Mouse (Mus musculus): ENCODE measurements at regions not wholly inside any gene's neighbourhood (a gene's known extent, or its start where the extent isn't known, plus 50 kb on each side); places are given as distances from the start of the nearest gene placed in this dataset.

DNA sequence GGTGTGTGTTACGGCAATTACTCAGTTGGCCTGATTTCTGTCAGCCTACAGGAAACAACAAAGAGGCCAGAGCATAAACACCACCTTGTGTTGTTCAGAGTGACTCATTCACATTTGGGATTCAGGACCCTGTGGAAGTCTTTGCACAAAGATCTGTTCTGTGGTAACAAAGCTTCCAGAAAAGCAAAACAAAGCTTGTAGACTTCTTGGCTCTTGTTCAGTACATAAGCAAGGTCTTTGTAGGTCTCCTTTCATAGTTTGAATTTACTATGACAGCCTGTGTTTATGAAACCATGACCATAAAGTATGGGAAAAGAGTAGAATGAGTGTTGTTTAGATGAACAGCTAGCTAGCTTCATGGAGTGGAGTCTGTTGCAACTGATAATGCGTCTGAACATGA lies 461.9 kb downstream of the Ofcc1 start:
- Histone ChIP-seq H3K9me3 (replicated peaks; ENCODE audit: control insufficient read depth, low read length) (no peaks in the 10 kb centered on the region), H3K27me3 (replicated peaks; ENCODE audit: control insufficient read depth, insufficient read depth, low read length) (no peaks in the 10 kb centered on the region), H3K36me3 (ENCODE audit: control insufficient read depth, insufficient read depth, low read length) (no peaks in the 10 kb centered on the region), H3K4me3 (ENCODE audit: low read depth, low read length) (no peak overlapping the region), H3K4me2 (ENCODE audit: low read length) (no peak overlapping the region), H3K27ac (ENCODE audit: low read depth, low read length) (no peak overlapping the region), H3K9ac (ENCODE audit: low read length) (no peak overlapping the region), H3K4me1 (ENCODE audit: control insufficient read depth, insufficient read depth, low read length) (no peaks in the 10 kb centered on the region)
- 94% methylated on average over 2 of the region's 2 CpGs for WGBS
- ATAC-seq: no peak
- no peak for DNase-seq (ENCODE audit: low spot score)

DNA sequence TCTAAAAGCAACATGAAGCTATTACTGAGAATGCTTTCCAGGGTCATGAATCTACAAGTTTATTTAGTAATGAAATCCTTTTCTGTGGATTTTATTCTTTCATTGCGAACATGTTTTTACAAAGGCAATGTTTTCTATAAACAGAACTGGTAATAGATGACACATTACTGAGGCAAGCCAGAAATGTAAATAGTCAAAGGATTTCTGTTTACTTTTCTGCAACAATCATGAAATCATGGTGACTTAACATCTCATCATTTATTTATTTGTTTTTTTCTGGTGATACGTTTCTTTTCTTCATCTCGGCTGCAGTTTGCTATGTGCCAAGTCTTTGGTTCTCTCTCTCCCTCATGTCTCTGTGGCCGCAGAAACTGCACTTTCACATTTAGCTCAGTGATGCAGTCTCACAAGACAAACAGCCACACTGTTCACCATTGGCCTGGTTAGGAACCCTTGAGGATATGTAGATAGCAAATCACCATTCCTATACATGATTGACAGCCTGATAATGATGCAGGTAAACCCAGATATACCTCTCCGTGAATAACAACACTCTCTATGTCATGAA lies 462.8 kb downstream of the Ofcc1 start:
- Histone ChIP-seq H3K36me3 (ENCODE audit: control insufficient read depth, insufficient read depth, low read length) (no peaks in the 10 kb centered on the region), H3K9ac (ENCODE audit: low read length) (no peak overlapping the region), H3K27ac (ENCODE audit: low read depth, low read length) (no peak overlapping the region), H3K9me3 (replicated peaks; ENCODE audit: control insufficient read depth, low read length) (no peaks in the 10 kb centered on the region), H3K4me3 (ENCODE audit: low read depth, low read length) (no peak overlapping the region), H3K4me2 (ENCODE audit: low read length) (no peak overlapping the region), H3K4me1 (ENCODE audit: control insufficient read depth, insufficient read depth, low read length) (no peaks in the 10 kb centered on the region), H3K27me3 (replicated peaks; ENCODE audit: control insufficient read depth, insufficient read depth, low read length) (no peaks in the 10 kb centered on the region)
- ATAC-seq (no peak), DNase-seq (ENCODE audit: low spot score) (no peak)
- 92% methylated on average over 5 of the region's 5 CpGs for WGBS

DNA sequence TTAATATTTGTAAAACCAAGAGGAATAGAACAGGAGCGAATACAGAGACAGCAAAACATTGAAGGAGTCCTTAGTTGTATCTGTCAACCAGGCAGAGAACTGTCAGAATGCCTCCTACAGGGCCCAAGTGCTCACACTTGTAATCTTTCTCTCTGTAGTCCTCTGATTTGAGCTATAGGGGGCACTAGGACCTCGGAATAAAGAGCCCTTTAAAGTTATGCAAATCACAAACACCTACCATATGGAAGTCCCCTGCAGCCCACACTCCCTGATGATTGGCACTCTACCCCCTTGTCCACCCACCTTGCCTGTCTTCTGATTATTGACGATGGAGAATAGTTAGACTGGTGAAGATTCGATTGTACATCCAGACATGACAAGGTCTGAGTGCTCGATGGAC lies 467.1 kb downstream of the Ofcc1 start:
- no peaks in the 10 kb centered on the region for H3K27me3 ChIP-seq (replicated peaks; ENCODE audit: control insufficient read depth, insufficient read depth, low read length)
- no peak overlapping the region for H3K27ac ChIP-seq (ENCODE audit: low read depth, low read length)
- H3K9ac ChIP-seq (ENCODE audit: low read length): no peak overlapping the region
- ATAC-seq (peak; percentile 66; the same call in 1 of the 2 replicates), DNase-seq (ENCODE audit: low spot score) (peak; percentile 43)
- H3K4me1 ChIP-seq (ENCODE audit: control insufficient read depth, insufficient read depth, low read length): no peaks in the 10 kb centered on the region
- no peak overlapping the region for H3K4me3 ChIP-seq (ENCODE audit: low read depth, low read length)
- H3K36me3 ChIP-seq (ENCODE audit: control insufficient read depth, insufficient read depth, low read length): no peaks in the 10 kb centered on the region
- no peak overlapping the region for H3K4me2 ChIP-seq (ENCODE audit: low read length)
- H3K9me3 ChIP-seq (replicated peaks; ENCODE audit: control insufficient read depth, low read length): no peaks in the 10 kb centered on the region
- WGBS: 65% methylated on average over 5 of the region's 5 CpGs

DNA sequence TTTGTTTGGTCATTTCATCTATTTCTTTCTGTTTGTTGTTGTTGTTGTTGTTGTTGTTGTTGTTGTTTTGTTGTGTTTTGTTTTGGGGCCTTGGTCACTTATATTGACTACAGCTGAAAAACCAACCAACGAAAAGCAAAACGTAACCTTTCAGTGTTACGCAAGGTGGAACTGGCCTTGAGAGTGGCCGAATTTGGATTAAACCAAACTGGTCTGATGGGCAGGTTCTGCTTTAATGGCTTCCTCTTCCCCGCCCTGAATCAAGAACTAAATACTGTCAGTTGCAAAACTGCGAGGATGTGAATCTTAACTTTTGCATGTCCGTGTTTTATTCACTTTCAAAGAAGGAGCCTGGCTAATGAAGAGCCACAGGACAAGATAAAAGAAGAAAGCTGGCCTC lies 480.2 kb downstream of the Ofcc1 start:
- DNase-seq (ENCODE audit: low spot score) (no peak), ATAC-seq (no peak)
- no peaks in the 10 kb centered on the region for H3K36me3 ChIP-seq (ENCODE audit: control insufficient read depth, insufficient read depth, low read length)
- no peak overlapping the region for H3K9ac ChIP-seq (ENCODE audit: low read length)
- no peak overlapping the region for H3K27ac ChIP-seq (ENCODE audit: low read depth, low read length)
- no peaks in the 10 kb centered on the region; the same call in 1 of the 2 replicates for H3K4me1 ChIP-seq (ENCODE audit: control insufficient read depth, insufficient read depth, low read length)
- H3K4me2 ChIP-seq (ENCODE audit: low read length): no peak overlapping the region
- no peak overlapping the region for H3K4me3 ChIP-seq (ENCODE audit: low read depth, low read length)
- no peaks in the 10 kb centered on the region for H3K27me3 ChIP-seq (replicated peaks; ENCODE audit: control insufficient read depth, insufficient read depth, low read length)
- no peaks in the 10 kb centered on the region for H3K9me3 ChIP-seq (replicated peaks; ENCODE audit: control insufficient read depth, low read length)
- WGBS: 75% methylated on average over 7 of the region's 7 CpGs

DNA sequence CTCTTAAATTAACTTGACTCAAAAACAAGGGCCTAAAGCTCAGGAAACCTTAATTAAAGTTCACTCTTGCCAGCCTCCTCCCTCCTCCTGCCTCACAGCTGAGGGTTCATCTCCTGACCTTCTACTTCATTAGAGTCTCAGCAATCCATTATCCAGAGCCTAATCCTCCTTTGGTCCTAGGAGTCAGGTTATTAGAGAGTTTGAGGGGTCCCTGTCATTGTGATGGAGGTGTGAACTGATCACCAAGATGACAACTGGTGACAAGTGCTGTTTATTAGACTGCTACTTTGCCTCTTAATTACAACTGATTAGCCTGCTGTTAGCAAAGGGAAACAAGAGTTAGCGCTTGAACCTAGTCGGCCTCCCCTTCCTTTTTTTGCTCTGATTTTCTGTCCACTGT lies 481.1 kb downstream of the Ofcc1 start:
- 0 out of 2 replicates have a peak, but pooled peaks have one; percentile 24 for ATAC-seq
- Histone ChIP-seq H3K4me2 (ENCODE audit: low read length) (no peak overlapping the region), H3K27ac (ENCODE audit: low read depth, low read length) (no peak overlapping the region), H3K36me3 (ENCODE audit: control insufficient read depth, insufficient read depth, low read length) (no peaks in the 10 kb centered on the region), H3K27me3 (replicated peaks; ENCODE audit: control insufficient read depth, insufficient read depth, low read length) (no peaks in the 10 kb centered on the region), H3K9ac (ENCODE audit: low read length) (no peak overlapping the region), H3K4me3 (ENCODE audit: low read depth, low read length) (no peak overlapping the region), H3K4me1 (ENCODE audit: control insufficient read depth, insufficient read depth, low read length) (no peaks in the 10 kb centered on the region; the same call in 1 of the 2 replicates), H3K9me3 (replicated peaks; ENCODE audit: control insufficient read depth, low read length) (no peaks in the 10 kb centered on the region)
- 11% methylated on average over 2 of the region's 2 CpGs for WGBS
- peak; percentile 20 for DNase-seq (ENCODE audit: low spot score)

DNA sequence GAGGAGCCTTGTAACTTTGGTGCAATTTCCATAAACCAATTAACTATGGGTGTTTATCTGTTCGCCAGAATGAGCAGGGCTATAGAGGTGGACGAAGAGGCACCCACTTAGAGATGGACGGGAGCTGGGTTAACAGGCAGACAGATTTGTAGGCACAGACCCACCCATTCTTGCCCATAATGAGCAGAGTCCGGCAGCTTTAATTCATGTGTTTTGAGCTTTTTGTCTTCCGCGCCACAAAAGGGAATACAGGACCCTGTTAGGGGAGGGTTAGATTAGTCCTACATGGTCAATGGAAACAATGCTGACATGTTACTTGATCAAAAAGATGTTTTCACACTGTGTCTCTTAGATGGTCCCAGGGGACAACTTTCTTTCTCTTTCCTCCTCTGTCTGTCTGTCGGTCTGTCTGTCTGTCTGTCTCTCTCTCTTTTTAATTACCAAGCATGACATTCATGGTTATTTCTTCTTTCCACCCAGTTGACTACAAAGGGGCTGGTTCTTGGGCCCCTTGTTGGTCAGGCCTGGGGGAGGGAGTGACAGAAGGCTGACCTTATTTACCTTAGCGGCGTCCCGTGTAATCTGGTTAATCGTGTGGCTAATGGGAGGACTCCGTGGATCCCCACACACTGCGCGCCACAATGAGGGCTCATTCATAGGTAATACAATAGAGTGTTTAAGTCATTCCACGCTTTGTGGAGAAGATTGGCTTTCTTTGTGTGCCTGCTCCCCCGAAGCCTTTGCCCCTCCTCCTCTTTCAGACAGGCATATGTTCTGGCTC lies 483.7 kb downstream of the Ofcc1 start:
- no peaks in the 10 kb centered on the region; the same call in 1 of the 2 replicates for H3K4me1 ChIP-seq (ENCODE audit: control insufficient read depth, insufficient read depth, low read length)
- ATAC-seq (peak; percentile 86), DNase-seq (ENCODE audit: low spot score) (peak; percentile 66)
- peak overlapping the region; percentile 35 for H3K4me2 ChIP-seq (ENCODE audit: low read length)
- 2% methylated on average over 16 of the region's 16 CpGs for WGBS
- no peak overlapping the region for H3K9ac ChIP-seq (ENCODE audit: low read length)
- no peaks in the 10 kb centered on the region for H3K27me3 ChIP-seq (replicated peaks; ENCODE audit: control insufficient read depth, insufficient read depth, low read length)
- no peaks in the 10 kb centered on the region for H3K9me3 ChIP-seq (replicated peaks; ENCODE audit: control insufficient read depth, low read length)
- H3K27ac ChIP-seq (ENCODE audit: low read depth, low read length): no peak overlapping the region
- H3K4me3 ChIP-seq (ENCODE audit: low read depth, low read length): no peak overlapping the region
- H3K36me3 ChIP-seq (ENCODE audit: control insufficient read depth, insufficient read depth, low read length): no peaks in the 10 kb centered on the region

DNA sequence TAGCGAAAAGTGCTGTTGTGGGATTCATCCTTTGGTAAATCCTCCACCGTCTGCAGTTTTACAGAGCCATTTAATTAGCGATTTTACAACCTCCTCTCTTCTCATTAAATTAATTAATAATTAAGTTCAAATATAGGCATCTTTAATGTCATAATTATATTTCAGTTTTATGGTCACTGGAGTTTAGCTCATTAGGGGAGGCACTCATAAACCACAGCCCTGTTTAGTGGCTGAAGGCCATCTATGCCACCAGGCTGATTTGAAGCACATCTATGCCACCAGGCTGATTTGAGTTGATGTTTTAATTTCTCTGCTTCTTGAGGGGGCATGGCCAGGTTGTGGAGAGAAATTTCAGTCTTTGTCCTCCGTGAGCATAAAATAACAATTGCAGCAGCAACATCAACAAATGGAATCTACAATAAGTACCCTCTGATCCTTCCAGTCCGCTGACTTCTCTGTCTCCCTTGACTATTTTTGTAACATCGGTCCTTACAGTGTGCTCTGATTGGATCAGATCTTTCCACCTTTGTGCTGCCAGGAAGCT lies 508.9 kb downstream of the Ofcc1 start:
- Histone ChIP-seq H3K27ac (ENCODE audit: low read depth, low read length) (no peak overlapping the region), H3K27me3 (replicated peaks; ENCODE audit: control insufficient read depth, insufficient read depth, low read length) (no peaks in the 10 kb centered on the region), H3K9me3 (replicated peaks; ENCODE audit: control insufficient read depth, low read length) (no peaks in the 10 kb centered on the region), H3K4me2 (ENCODE audit: low read length) (no peak overlapping the region), H3K9ac (ENCODE audit: low read length) (no peak overlapping the region), H3K4me3 (ENCODE audit: low read depth, low read length) (no peak overlapping the region), H3K36me3 (ENCODE audit: control insufficient read depth, insufficient read depth, low read length) (no peaks in the 10 kb centered on the region), H3K4me1 (ENCODE audit: control insufficient read depth, insufficient read depth, low read length) (no peaks in the 10 kb centered on the region)
- no peak for DNase-seq (ENCODE audit: low spot score)
- 80% methylated on average over 6 of the region's 6 CpGs for WGBS
- no peak for ATAC-seq

DNA sequence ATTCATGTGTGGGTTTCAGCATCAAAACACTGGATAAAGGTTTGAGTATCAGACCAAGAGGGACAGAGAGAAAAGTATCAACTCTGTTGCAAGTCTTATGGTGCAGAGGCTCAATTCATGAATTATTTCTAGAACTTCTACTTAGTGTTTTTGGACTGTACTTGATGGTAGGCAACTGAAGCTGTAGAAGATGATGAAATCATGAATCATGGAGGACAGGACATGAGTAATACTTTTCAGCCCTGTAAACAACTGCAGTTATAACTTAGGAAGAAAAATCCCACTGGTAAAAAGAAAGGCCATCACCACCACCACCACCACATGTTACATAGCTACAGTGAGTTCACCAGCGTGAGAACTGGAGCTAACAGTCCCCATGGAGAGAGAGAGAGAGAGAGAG lies 511.9 kb downstream of the Ofcc1 start:
- Histone ChIP-seq H3K4me2 (ENCODE audit: low read length) (no peak overlapping the region), H3K9ac (ENCODE audit: low read length) (no peak overlapping the region), H3K36me3 (ENCODE audit: control insufficient read depth, insufficient read depth, low read length) (no peaks in the 10 kb centered on the region), H3K27me3 (replicated peaks; ENCODE audit: control insufficient read depth, insufficient read depth, low read length) (no peaks in the 10 kb centered on the region), H3K4me1 (ENCODE audit: control insufficient read depth, insufficient read depth, low read length) (no peaks in the 10 kb centered on the region), H3K27ac (ENCODE audit: low read depth, low read length) (no peak overlapping the region), H3K9me3 (replicated peaks; ENCODE audit: control insufficient read depth, low read length) (no peaks in the 10 kb centered on the region), H3K4me3 (ENCODE audit: low read depth, low read length) (no peak overlapping the region)
- DNase-seq (ENCODE audit: low spot score) (no peak), ATAC-seq (no peak)
- 82% methylated on average over 1 of the region's 1 CpGs for WGBS

DNA sequence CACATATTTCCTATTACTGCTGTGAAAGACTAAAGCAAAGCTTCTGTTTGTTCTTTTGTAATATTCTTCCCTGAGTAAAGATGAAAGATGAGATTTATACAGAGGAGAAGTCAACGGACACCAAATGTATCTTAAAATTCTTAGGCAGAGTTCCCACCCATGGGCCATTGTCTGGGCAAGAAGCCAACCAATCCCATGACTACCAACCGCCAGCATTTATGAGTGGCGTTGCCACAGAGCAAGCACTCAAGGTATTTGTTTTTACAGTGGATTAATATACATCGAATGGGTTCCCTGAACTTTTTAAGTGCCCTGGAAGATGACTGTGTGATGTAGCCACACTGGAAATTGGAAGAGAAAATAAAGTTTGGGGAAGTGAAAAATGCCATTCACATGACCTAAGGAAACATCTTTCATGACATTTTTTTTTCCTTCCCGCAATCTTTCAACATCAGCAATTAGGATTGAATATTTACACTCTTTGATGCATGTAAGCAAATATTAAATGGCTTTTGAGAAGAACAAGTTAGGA lies 525.1 kb downstream of the Ofcc1 start:
- WGBS: 53% methylated on average over 5 of the region's 5 CpGs
- Histone ChIP-seq H3K4me2 (ENCODE audit: low read length) (no peak overlapping the region), H3K4me1 (ENCODE audit: control insufficient read depth, insufficient read depth, low read length) (peaks cover 9% of the 10 kb centered on the region; the same call in 1 of the 2 replicates), H3K9ac (ENCODE audit: low read length) (no peak overlapping the region), H3K27me3 (replicated peaks; ENCODE audit: control insufficient read depth, insufficient read depth, low read length) (no peaks in the 10 kb centered on the region; the same call in 1 of the 2 replicates), H3K9me3 (replicated peaks; ENCODE audit: control insufficient read depth, low read length) (no peaks in the 10 kb centered on the region), H3K36me3 (ENCODE audit: control insufficient read depth, insufficient read depth, low read length) (no peaks in the 10 kb centered on the region), H3K4me3 (ENCODE audit: low read depth, low read length) (no peak overlapping the region), H3K27ac (ENCODE audit: low read depth, low read length) (no peak overlapping the region)
- DNase-seq (ENCODE audit: low spot score) (peak; percentile 39), ATAC-seq (no peak)

All from forebrain, embryonic 14.5 days (tissue).